Mouse (Mus musculus) embryonic fibroblast, embryonic 13.5 days (primary cell): ENCODE results near the gene Carmil3. TPM values are rescaled to one million over a fixed set of nuclear protein-coding genes. Genes with fewer than 3 reads are reported as not detected.

Experiments
- H3K27ac ChIP-seq: 2 replicates; pipeline ENCODE4 v1.5.1; 2012; ENCODE audit warnings: low read length, control low read depth, inconsistent platforms; ENCODE audit not compliant: insufficient read depth
- H3K4me1 ChIP-seq: 2 replicates; pipeline ENCODE4 v1.6.1; 2011; ENCODE audit warnings: low read length; ENCODE audit not compliant: control insufficient read depth, insufficient read depth
- H3K4me3 ChIP-seq: 2 replicates; pipeline ENCODE4 v1.5.1; 2011; ENCODE audit warnings: mild to moderate bottlenecking, control low read depth, low read length; ENCODE audit not compliant: insufficient read depth
- CTCF ChIP-seq: IDR thresholded peaks from 2 replicates; pipeline ENCODE4 v1.5.1; 2011; ENCODE audit warnings: mild to moderate bottlenecking, control low read depth, low read length, moderate library complexity, borderline replicate concordance; ENCODE audit not compliant: insufficient read depth
- POLR2A ChIP-seq: IDR thresholded peaks from 2 replicates; pipeline ENCODE4 v1.6.1; 2011; ENCODE audit warnings: low read depth, mild to moderate bottlenecking, control low read depth, low read length, moderate library complexity
- polyA plus RNA-seq: library from polyadenylated mRNA; stranded (reverse); fragments of >200 nt; gene quantifications from 2 replicates; pipeline ENCODE4 v1.2.4, GENCODE M21; 2011; ENCODE audit warnings: low read depth; ENCODE audit not compliant: missing spikeins, insufficient read length

The Carmil3 gene
- polyA plus RNA-seq, 1 experiment, result 2.9 TPM

- Histone ChIP-seq H3K27ac (no peak overlapping the region), H3K4me1 (no peaks in the 10 kb centered on the region), H3K4me3 (no peak overlapping the region)
- TF ChIP-seq CTCF (no peak), POLR2A (no peak)
Observed at GRCm38 (mm10) chr14:55469821-55470220, 20.6 kb upstream of the Carmil3 start.

- Histone ChIP-seq H3K27ac (no peak overlapping the region), H3K4me1 (no peaks in the 10 kb centered on the region), H3K4me3 (no peak overlapping the region)
- TF ChIP-seq POLR2A (no peak), CTCF (no peak)
Observed at GRCm38 (mm10) chr14:55470806-55471205, 19.6 kb upstream of the Carmil3 start.

DNA sequence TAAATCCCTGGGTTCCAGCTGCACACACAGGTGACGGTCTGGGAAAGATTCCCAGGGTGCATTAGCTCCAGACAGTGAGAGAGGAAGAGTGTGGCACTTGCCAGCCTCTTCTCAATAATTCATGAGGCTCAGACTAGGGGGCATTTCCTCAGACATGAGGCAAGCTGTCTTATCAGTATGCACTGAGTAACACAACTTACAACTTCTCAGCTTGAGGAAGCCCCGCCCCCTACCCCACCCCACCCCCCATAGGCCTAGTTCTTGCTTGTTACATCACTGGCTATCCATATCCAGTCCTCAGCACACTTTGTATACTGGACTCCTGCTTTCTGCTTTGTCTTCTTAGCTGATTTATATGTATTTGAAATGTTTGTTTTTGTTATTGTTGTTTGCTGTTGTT, 14.8 kb upstream of the Carmil3 start:
- peaks cover 5% of the 10 kb centered on the region for H3K4me1 ChIP-seq
- no peak overlapping the region for H3K4me3 ChIP-seq
- TF ChIP-seq CTCF (no peak), POLR2A (no peak)
- no peak overlapping the region for H3K27ac ChIP-seq

DNA sequence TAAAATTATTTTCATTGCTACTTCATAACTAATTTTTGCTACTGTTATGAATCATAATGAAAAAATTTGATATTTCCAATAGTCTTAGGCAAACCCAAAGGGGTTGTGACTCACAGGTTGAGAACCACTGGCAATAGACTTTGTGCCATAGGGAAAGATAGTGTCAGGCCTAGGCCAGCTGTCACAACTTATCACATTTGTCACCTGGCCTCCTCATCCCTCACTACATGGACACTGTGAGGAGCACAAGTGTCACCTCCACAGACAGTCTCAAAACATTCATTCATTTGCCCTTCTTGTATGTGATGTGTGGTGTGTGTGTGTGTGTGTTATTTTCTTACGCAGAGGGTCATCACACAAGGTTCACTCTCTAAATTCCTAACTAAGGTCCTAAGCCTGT, 13.0 kb upstream of the Carmil3 start:
- H3K4me3 ChIP-seq, result no peak overlapping the region
- no peak for TF ChIP-seq CTCF
- TF ChIP-seq POLR2A, result no peak
- no peak overlapping the region for H3K27ac ChIP-seq
- peaks cover 5% of the 10 kb centered on the region for H3K4me1 ChIP-seq

- peaks cover 5% of the 10 kb centered on the region for H3K4me1 ChIP-seq
- no peak overlapping the region for H3K4me3 ChIP-seq
- no peak overlapping the region for H3K27ac ChIP-seq
- TF ChIP-seq POLR2A (no peak), CTCF (no peak)
Observed at GRCm38 (mm10) chr14:55477829-55478228, 12.6 kb upstream of the Carmil3 start.

DNA sequence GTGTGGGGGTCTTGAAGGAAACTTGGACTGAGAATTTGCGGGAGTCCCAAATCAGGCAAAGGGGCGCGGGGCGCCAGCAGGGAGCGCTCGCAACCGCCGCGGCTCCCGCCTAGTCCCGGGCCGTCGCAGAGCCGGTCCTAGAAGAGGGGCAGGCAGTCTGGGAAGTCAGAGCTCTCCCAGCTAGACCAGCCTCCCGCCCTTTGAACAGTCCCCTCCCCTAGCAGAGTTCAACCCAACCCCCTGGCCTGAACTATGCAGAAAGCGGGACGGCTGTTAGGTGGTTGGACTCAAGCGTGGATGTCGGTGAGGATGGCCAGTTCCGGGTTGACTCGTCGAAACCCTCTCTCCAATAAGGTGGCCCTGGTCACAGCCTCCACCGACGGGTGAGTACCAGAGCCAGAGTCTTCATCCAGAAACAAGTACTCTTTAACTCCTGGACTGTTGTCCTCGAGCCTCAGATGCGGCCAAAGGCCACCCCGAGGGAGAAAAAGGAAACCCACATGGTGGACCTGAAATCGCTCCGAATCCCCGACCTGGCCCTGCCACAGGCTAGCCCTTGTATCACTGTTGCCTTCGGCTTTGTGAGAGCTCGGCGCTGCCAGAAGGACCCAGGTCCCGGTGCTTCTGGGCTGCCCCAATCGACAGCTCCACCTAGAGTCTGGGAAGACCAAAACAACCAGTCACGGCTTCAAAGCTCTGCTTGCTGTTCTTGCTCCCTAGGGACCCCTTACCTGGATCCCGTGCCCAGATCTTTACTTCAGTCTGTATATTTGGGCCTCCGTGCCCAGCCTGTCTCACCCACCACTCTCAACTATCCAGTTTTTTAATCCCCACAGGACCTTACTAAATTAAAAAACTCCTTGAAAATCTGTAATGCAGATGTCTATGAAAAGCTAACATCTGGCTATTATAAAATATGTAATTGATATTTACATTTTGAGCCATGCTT, 11.5 kb upstream of the Carmil3 start, which contains the start of gene Dhrs4:
Gene Dhrs4, plus strand, starts transcription at position 108 of the 949 bp plus-strand sequence.
- H3K27ac ChIP-seq, result peak within 1 kb of the TSS; percentile 79
- TF ChIP-seq POLR2A, result peak; percentile 88
- TF ChIP-seq CTCF, result 0 out of 2 replicates have a peak, but pooled peaks have one; percentile 25
- H3K4me1 ChIP-seq, result peaks cover 5% of the 10 kb centered on the region
- peak within 1 kb of the TSS; percentile 74 for H3K4me3 ChIP-seq

GRCm38 (mm10) chr14:55479629-55480028, 10.8 kb upstream of the Carmil3 start:
- H3K27ac ChIP-seq, result no peak overlapping the region
- H3K4me3 ChIP-seq, result no peak overlapping the region
- peaks cover 5% of the 10 kb centered on the region for H3K4me1 ChIP-seq
- TF ChIP-seq POLR2A, result no peak
- TF ChIP-seq CTCF, result no peak

DNA sequence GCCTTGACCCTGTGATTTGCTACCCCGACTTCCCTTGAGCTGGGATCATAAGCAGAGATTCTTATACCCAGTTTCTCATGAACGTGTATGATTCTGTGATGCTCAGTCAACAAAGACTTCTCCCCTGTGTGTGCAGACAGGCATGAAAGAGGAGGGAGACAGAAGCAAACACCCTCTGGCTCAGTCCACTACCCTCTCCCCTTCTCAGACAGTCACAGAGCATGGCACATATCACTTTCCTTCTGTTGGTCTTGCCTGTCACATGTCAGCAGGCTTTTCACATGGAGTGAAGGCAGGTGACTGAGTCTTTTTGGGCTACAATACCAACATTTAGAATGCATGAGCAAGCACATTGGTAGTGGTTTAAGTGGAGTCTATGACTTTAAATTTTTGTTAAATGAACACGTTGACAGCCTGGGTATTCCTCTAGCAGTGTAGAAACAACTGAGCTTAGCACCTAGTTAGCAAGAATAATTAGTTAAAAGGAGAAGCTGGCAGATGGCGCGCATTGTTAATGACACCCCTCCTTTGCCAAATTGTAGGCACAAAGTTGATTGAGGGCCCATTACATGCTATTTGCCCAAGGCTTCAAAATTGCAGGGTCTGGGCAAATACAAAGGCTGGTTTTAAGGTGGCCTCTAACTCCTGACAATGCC, 5.9 kb upstream of the Carmil3 start:
- no peaks in the 10 kb centered on the region for H3K4me1 ChIP-seq
- H3K4me3 ChIP-seq, result no peak overlapping the region
- no peak for TF ChIP-seq CTCF
- no peak for TF ChIP-seq POLR2A
- no peak overlapping the region for H3K27ac ChIP-seq

GRCm38 (mm10) chr14:55486836-55487235, 3.6 kb upstream of the Carmil3 start:
- H3K4me1 ChIP-seq, result no peaks in the 10 kb centered on the region
- no peak overlapping the region for H3K4me3 ChIP-seq
- TF ChIP-seq CTCF (no peak), POLR2A (no peak)
- H3K27ac ChIP-seq, result no peak overlapping the region

DNA sequence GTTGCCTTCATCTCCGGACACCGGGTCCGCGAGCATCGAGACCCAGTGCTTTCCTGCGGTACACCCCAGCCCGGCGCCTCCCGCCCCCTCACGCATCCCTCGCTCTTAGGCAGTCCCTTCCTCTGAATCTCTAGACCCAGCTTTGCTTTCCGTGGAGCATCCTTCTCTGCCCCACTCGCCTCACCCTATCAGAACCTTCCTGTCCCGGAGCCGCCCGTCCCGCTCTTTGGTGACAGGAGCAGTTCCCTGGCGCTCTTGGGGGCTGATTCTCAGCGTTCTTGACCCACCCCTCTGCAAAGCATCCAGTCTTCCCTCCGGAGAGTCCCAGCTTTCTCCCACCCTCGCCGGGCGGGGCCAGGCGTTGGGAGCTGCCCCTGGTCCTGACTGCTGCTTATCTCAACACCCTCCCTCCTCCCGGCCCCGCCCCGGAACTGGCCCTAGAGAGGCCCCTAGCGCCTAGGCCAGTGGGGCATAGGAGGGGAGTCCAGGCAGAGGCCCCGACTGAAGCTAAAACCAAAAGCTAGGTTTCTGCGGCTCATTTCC, 911 bp downstream of the Carmil3 start:
- Histone ChIP-seq H3K27ac (no peak overlapping the region), H3K4me1 (no peaks in the 10 kb centered on the region), H3K4me3 (peak overlapping the region; percentile 55)
- TF ChIP-seq CTCF (no peak), POLR2A (no peak)
